Mouse (Mus musculus): ENCODE results near the gene Gm20388. TPM values are rescaled to one million over a fixed set of nuclear protein-coding genes. Genes with fewer than 3 reads are reported as not detected.
A peak's percentile ranks its signal among the peaks of the same experiment; 100 is the strongest.

Gene Gm20388
- polyA plus RNA-seq, 1 experiment, result 28.1 TPM

DNA sequence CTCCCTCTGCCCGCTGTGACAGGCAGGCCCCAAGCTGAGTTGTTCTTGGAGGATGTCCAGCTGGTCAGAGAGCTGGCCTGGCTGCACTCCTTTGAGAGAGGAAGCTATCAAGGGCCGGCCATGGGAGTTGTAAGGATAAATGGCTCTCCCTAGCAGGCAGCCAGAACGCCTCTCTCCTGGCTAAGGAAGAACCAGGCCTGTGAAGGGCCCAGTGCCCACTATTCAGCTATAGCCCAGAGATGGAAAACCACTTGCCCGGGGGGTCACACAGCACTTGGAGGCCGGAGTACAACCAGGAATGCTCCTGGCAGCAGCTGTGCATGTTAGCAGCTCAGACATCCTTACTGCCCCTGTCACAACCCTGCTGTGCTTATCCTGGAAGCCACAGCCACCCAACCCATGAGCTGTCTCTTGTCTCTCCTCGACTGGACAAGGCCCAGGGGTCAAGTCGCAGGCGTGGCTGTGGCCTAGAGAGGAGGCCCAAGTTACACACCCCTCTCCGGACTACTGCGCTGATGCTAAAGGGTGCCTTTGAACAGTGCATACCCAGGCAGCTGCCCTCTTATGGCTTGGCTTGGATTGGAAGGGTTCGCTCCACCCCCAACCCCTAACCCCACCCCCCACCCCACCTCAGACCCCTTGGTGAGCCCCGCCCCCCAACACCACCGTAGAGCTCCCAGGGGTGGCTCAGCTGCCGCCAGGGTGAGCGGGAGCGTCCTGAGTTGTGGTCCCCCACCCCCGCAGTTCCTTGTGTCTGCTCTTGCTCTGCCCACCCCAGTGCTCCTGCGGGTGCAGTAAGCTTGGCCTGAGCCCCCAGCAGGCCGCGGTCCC lies 593.8 kb downstream of the Gm20388 start:
- peak overlapping the region; percentile 43 for H3K9ac ChIP-seq (ENCODE audit: low read depth, poor library complexity, severe bottlenecking)
- H3K27ac ChIP-seq (ENCODE audit: insufficient read depth, low read length), result no peak overlapping the region
- H3K36me3 ChIP-seq (ENCODE audit: control insufficient read depth, insufficient read depth, low read length, poor library complexity, severe bottlenecking), result no peaks in the 10 kb centered on the region
- TF ChIP-seq CTCF (IDR thresholded peaks at IDR 0.05; ENCODE audit: low read depth, low read length) (no peak), POLR2A (IDR thresholded peaks at IDR 0.05; ENCODE audit: insufficient read depth, low read length) (no peak), EP300 (IDR thresholded peaks at IDR 0.05; ENCODE audit: insufficient read depth, low read depth, low read length) (no peak)
- peaks cover 9% of the 10 kb centered on the region for H3K4me1 ChIP-seq (ENCODE audit: control insufficient read depth, insufficient read depth, low read length)
- no peaks in the 10 kb centered on the region for H3K9me3 ChIP-seq (replicated peaks; ENCODE audit: control insufficient read depth, insufficient read depth, low read length, poor library complexity, severe bottlenecking)
- H3K4me3 ChIP-seq (ENCODE audit: low read depth, low read length), result peak overlapping the region; percentile 49
- H3K27me3 ChIP-seq (ENCODE audit: control insufficient read depth, insufficient read depth, low read length, poor library complexity, severe bottlenecking), result no peaks in the 10 kb centered on the region

- H3K9ac ChIP-seq (ENCODE audit: low read depth, poor library complexity, severe bottlenecking), result peak overlapping the region; percentile 43
- H3K4me1 ChIP-seq (ENCODE audit: control insufficient read depth, insufficient read depth, low read length), result peaks cover 9% of the 10 kb centered on the region
- H3K27ac ChIP-seq (ENCODE audit: insufficient read depth, low read length), result no peak overlapping the region
- no peaks in the 10 kb centered on the region for H3K36me3 ChIP-seq (ENCODE audit: control insufficient read depth, insufficient read depth, low read length, poor library complexity, severe bottlenecking)
- H3K27me3 ChIP-seq (ENCODE audit: control insufficient read depth, insufficient read depth, low read length, poor library complexity, severe bottlenecking), result no peaks in the 10 kb centered on the region
- TF ChIP-seq POLR2A (IDR thresholded peaks at IDR 0.05; ENCODE audit: insufficient read depth, low read length) (no peak), CTCF (IDR thresholded peaks at IDR 0.05; ENCODE audit: low read depth, low read length) (no peak), EP300 (IDR thresholded peaks at IDR 0.05; ENCODE audit: insufficient read depth, low read depth, low read length) (no peak)
- no peaks in the 10 kb centered on the region for H3K9me3 ChIP-seq (replicated peaks; ENCODE audit: control insufficient read depth, insufficient read depth, low read length, poor library complexity, severe bottlenecking)
- peak overlapping the region; percentile 49 for H3K4me3 ChIP-seq (ENCODE audit: low read depth, low read length)
These were observed 594.5 kb downstream of the Gm20388 start for GRCm38 (mm10) chr8:120505082-120505511.

DNA sequence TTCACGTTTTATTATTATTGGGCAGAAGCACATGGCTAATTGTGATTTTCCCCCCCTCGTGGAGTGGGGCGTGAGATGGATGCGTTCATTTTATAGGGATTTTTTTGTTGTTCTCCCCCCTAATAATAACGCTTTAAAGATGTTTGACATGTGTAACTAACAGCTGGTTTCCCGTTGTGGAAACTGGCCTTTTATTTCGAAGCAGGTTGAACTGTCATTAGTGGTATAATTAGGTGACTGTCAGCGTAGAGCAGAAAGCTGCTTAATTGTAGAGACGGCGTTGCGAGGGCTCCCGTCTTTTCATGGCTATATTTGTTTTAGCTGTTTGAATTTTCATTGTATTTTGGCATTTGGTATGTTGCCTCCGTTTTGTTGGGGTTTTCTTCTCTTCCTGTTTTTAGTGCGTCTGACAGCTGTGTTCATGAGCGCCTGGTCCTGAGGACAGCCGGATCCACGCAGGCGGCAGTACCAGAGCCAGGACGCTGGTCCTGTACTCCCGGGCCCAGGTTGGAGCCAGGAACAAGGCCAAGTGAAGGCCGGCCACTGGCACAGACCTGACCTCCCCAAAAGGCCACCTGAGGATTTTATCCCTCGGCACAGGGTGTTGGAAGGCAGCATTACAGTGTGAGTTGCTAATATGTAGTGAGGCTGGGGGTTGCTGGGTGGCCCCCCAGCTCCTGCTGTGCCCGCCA lies 595.1 kb downstream of the Gm20388 start:
- H3K4me1 ChIP-seq (ENCODE audit: control insufficient read depth, insufficient read depth, low read length), result peaks cover 12% of the 10 kb centered on the region

DNA sequence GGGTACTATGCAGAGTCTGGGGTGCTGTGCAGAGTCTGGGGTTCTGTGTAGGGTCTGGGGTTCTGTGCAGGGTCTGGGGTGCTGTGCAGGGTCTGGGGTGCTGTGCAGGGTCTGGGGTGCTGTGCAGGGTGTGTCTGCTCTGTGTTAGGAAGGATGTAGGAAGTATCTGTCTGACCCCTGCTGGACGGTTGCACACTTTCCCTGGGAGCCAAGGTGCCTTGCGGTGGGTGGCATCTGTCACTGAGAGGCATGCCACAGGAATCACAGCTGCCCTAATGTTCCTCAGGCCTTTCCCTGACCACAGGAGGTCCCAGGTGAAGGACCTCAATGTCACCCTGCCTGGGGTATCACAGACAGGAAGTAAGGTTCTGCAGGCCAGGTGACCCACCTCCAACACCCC lies 595.9 kb downstream of the Gm20388 start:
- H3K36me3 ChIP-seq (ENCODE audit: control insufficient read depth, insufficient read depth, low read length, poor library complexity, severe bottlenecking), result no peaks in the 10 kb centered on the region

More for the DNA sequence above, 595.1 kb downstream of the Gm20388 start:
- TF ChIP-seq CTCF (IDR thresholded peaks at IDR 0.05; ENCODE audit: low read depth, low read length) (no peak), POLR2A (IDR thresholded peaks at IDR 0.05; ENCODE audit: insufficient read depth, low read length) (no peak), EP300 (IDR thresholded peaks at IDR 0.05; ENCODE audit: insufficient read depth, low read depth, low read length) (no peak)
- Histone ChIP-seq H3K4me3 (ENCODE audit: low read depth, low read length) (no peak overlapping the region), H3K36me3 (ENCODE audit: control insufficient read depth, insufficient read depth, low read length, poor library complexity, severe bottlenecking) (no peaks in the 10 kb centered on the region), H3K27me3 (ENCODE audit: control insufficient read depth, insufficient read depth, low read length, poor library complexity, severe bottlenecking) (no peaks in the 10 kb centered on the region), H3K9me3 (replicated peaks; ENCODE audit: control insufficient read depth, insufficient read depth, low read length, poor library complexity, severe bottlenecking) (no peaks in the 10 kb centered on the region), H3K9ac (ENCODE audit: low read depth, poor library complexity, severe bottlenecking) (peak overlapping the region; percentile 43; the same call in 1 of the 2 replicates), H3K27ac (ENCODE audit: insufficient read depth, low read length) (no peak overlapping the region)

GRCm38 (mm10) chr8:120507290-120507689 lies 596.6 kb downstream of the Gm20388 start:
- no peaks in the 10 kb centered on the region for H3K27me3 ChIP-seq (ENCODE audit: control insufficient read depth, insufficient read depth, low read length, poor library complexity, severe bottlenecking)
- no peak overlapping the region for H3K4me3 ChIP-seq (ENCODE audit: low read depth, low read length)
- H3K36me3 ChIP-seq (ENCODE audit: control insufficient read depth, insufficient read depth, low read length, poor library complexity, severe bottlenecking), result no peaks in the 10 kb centered on the region
- no peak overlapping the region for H3K9ac ChIP-seq (ENCODE audit: low read depth, poor library complexity, severe bottlenecking)
- peaks cover 20% of the 10 kb centered on the region for H3K4me1 ChIP-seq (ENCODE audit: control insufficient read depth, insufficient read depth, low read length)
- no peaks in the 10 kb centered on the region for H3K9me3 ChIP-seq (replicated peaks; ENCODE audit: control insufficient read depth, insufficient read depth, low read length, poor library complexity, severe bottlenecking)
- TF ChIP-seq EP300 (IDR thresholded peaks at IDR 0.05; ENCODE audit: insufficient read depth, low read depth, low read length), result no peak
- no peak for TF ChIP-seq CTCF (IDR thresholded peaks at IDR 0.05; ENCODE audit: low read depth, low read length)
- H3K27ac ChIP-seq (ENCODE audit: insufficient read depth, low read length), result no peak overlapping the region

More for the DNA sequence above, 595.9 kb downstream of the Gm20388 start:
- Histone ChIP-seq H3K4me3 (ENCODE audit: low read depth, low read length) (no peak overlapping the region), H3K27ac (ENCODE audit: insufficient read depth, low read length) (no peak overlapping the region), H3K4me1 (ENCODE audit: control insufficient read depth, insufficient read depth, low read length) (peaks cover 15% of the 10 kb centered on the region), H3K27me3 (ENCODE audit: control insufficient read depth, insufficient read depth, low read length, poor library complexity, severe bottlenecking) (no peaks in the 10 kb centered on the region), H3K9ac (ENCODE audit: low read depth, poor library complexity, severe bottlenecking) (no peak overlapping the region), H3K9me3 (replicated peaks; ENCODE audit: control insufficient read depth, insufficient read depth, low read length, poor library complexity, severe bottlenecking) (no peaks in the 10 kb centered on the region)
- TF ChIP-seq CTCF (IDR thresholded peaks at IDR 0.05; ENCODE audit: low read depth, low read length), result peak; percentile 29
- no peak for TF ChIP-seq EP300 (IDR thresholded peaks at IDR 0.05; ENCODE audit: insufficient read depth, low read depth, low read length)
- TF ChIP-seq POLR2A (IDR thresholded peaks at IDR 0.05; ENCODE audit: insufficient read depth, low read length), result no peak

Measured in ES-Bruce4 (cell line).